Mouse (Mus musculus) embryonic fibroblast, embryonic 13.5 days (primary cell): ENCODE data around the gene Apoo. TPM values are rescaled to one million over a fixed set of nuclear protein-coding genes. Genes with fewer than 3 reads are reported as not detected.
"Not testable (repeated sequence)": the region's sequence is repeated elsewhere in the genome, so short reads cannot be mapped to it uniquely, and the experiment has no call there.

Source experiments
- H3K27ac ChIP-seq: 2 replicates; pipeline ENCODE4 v1.5.1; 2012; ENCODE audit warnings: low read length, control low read depth, inconsistent platforms; ENCODE audit not compliant: insufficient read depth
- H3K4me1 ChIP-seq: 2 replicates; pipeline ENCODE4 v1.6.1; 2011; ENCODE audit warnings: low read length; ENCODE audit not compliant: control insufficient read depth, insufficient read depth
- H3K4me3 ChIP-seq: 2 replicates; pipeline ENCODE4 v1.5.1; 2011; ENCODE audit warnings: mild to moderate bottlenecking, control low read depth, low read length; ENCODE audit not compliant: insufficient read depth
- CTCF ChIP-seq: IDR thresholded peaks from 2 replicates; pipeline ENCODE4 v1.5.1; 2011; ENCODE audit warnings: mild to moderate bottlenecking, control low read depth, low read length, moderate library complexity, borderline replicate concordance; ENCODE audit not compliant: insufficient read depth
- POLR2A ChIP-seq: IDR thresholded peaks from 2 replicates; pipeline ENCODE4 v1.6.1; 2011; ENCODE audit warnings: low read depth, mild to moderate bottlenecking, control low read depth, low read length, moderate library complexity
- polyA plus RNA-seq: library from polyadenylated mRNA; stranded (reverse); fragments of >200 nt; gene quantifications from 2 replicates; pipeline ENCODE4 v1.2.4, GENCODE M21; 2011; ENCODE audit warnings: low read depth; ENCODE audit not compliant: missing spikeins, insufficient read length

Apoo gene
- polyA plus RNA-seq, 1 experiment = 24.2 TPM

- Histone ChIP-seq H3K4me1 (no peaks in the 10 kb centered on the region), H3K4me3 (no peak overlapping the region), H3K27ac (no peak overlapping the region)
- TF ChIP-seq POLR2A (no peak), CTCF (no peak)
Observed at GRCm38 (mm10) chrX:94431548-94432375, 64.8 kb downstream of the Apoo start.

GRCm38 (mm10) chrX:94445427-94445826, 78.5 kb downstream of the Apoo start:
- H3K4me1 ChIP-seq, H3K27ac ChIP-seq, H3K4me3 ChIP-seq: not testable (repeated sequence)

GRCm38 (mm10) chrX:94446021-94446420, 79.1 kb downstream of the Apoo start:
- not testable (repeated sequence) for H3K4me1 ChIP-seq, H3K4me3 ChIP-seq, H3K27ac ChIP-seq

- not testable (repeated sequence) for H3K27ac ChIP-seq, H3K4me3 ChIP-seq, H3K4me1 ChIP-seq
Observed at GRCm38 (mm10) chrX:94450047-94450881, 83.3 kb downstream of the Apoo start.

GRCm38 (mm10) chrX:94459346-94459745, 92.4 kb downstream of the Apoo start:
- no peak for TF ChIP-seq CTCF
- no peak for TF ChIP-seq POLR2A
- Histone ChIP-seq H3K4me3 (no peak overlapping the region), H3K27ac (no peak overlapping the region), H3K4me1 (no peaks in the 10 kb centered on the region)

GRCm38 (mm10) chrX:94461513-94461912, 94.6 kb downstream of the Apoo start:
- H3K27ac ChIP-seq, H3K4me3 ChIP-seq, H3K4me1 ChIP-seq: not testable (repeated sequence)

GRCm38 (mm10) chrX:94462604-94463429, 95.9 kb downstream of the Apoo start:
- not testable (repeated sequence) for H3K27ac ChIP-seq, H3K4me1 ChIP-seq, H3K4me3 ChIP-seq

Other genes with a start within 250 kb of the Apoo start
- gene Zfx, start 243.4 kb upstream of the Apoo start, polyA plus RNA-seq = 34.2 and 39.5 TPM in 2 replicates
- 147 and 151 TPM in 2 replicates for gene Eif2s3x, start 154.3 kb upstream of the Apoo start, polyA plus RNA-seq
- 4.5 and 6.5 TPM in 2 replicates for gene Klhl15, start 132.5 kb upstream of the Apoo start, polyA plus RNA-seq
- not detected in 2 replicates for gene Fam90a1b, start 340 bp upstream of the Apoo start, polyA plus RNA-seq
- gene Maged1, start 175.0 kb downstream of the Apoo start, polyA plus RNA-seq = 361 and 412 TPM in 2 replicates